Mouse (Mus musculus) limb, embryonic 15.5 days (tissue): ENCODE measurements around the gene Nipbl. TPM values are rescaled to one million over a fixed set of nuclear protein-coding genes. Genes with fewer than 3 reads are reported as not detected.

ENCODE experiments used
- ATAC-seq: fragments of 200-750 bp; cut with Nextera tagmentation; 2 replicates; pipeline ENCODE4 v1.8.0; 2017; ENCODE audit warnings: low read depth, moderate TSS enrichment; ENCODE audit not compliant: insufficient number of reproducible peaks, low FRiP score, low TSS enrichment
- H3K27ac ChIP-seq: fragments of 300-500 bp; sonication (generic); 2 replicates; pipeline ENCODE4 v1.5.1; 2015; ENCODE audit warnings: moderate library complexity, mild to moderate bottlenecking, inconsistent platforms
- H3K27me3 ChIP-seq: fragments of 300-500 bp; sonication (generic); 2 replicates; pipeline ENCODE4 v1.6.1; 2015; ENCODE audit warnings: inconsistent platforms
- H3K36me3 ChIP-seq: fragments of 300-500 bp; sonication (generic); 2 replicates; pipeline ENCODE4 v1.6.1; 2015; ENCODE audit warnings: inconsistent platforms
- H3K4me1 ChIP-seq: fragments of 300-500 bp; sonication (generic); 2 replicates; pipeline ENCODE4 v1.6.1; 2015; ENCODE audit warnings: inconsistent platforms
- H3K4me2 ChIP-seq: fragments of 300-500 bp; sonication (generic); 2 replicates; pipeline ENCODE4 v1.6.1; 2015; ENCODE audit warnings: mild to moderate bottlenecking, inconsistent platforms
- H3K4me3 ChIP-seq: fragments of 300-500 bp; sonication (generic); 2 replicates; pipeline ENCODE4 v1.5.1; 2015; ENCODE audit warnings: mild to moderate bottlenecking, inconsistent platforms
- H3K9ac ChIP-seq: fragments of 300-500 bp; sonication (generic); 2 replicates; pipeline ENCODE4 v1.6.1; 2015; ENCODE audit warnings: inconsistent platforms
- H3K9me3 ChIP-seq: fragments of 300-500 bp; sonication (generic); 2 replicates; pipeline ENCODE4 v1.6.1; 2016; ENCODE audit warnings: inconsistent platforms
- WGBS: fragments of 180-500 bp; shearing (Covaris S2); methylation state at CpG from one replicate; pipeline ENCODE4 v1.1.7; 2015; 5-methylcytosine and 5-hydroxymethylcytosine counted together
- polyA plus RNA-seq: library from polyadenylated mRNA; unstranded; fragments of >200 nt; fragmentation: Nextera tagmentation; extraction: Ambion mirVana; gene quantifications from 2 replicates; pipeline ENCODE4 v1.2.1, GENCODE M21; 2015

The Nipbl gene
- polyA plus RNA-seq, 1 experiment from 2014 or later = 17.9 TPM

- Histone ChIP-seq H3K4me2 (no peak overlapping the region), H3K4me3 (no peak overlapping the region), H3K36me3 (peaks cover 50% of the 10 kb centered on the region), H3K4me1 (no peaks in the 10 kb centered on the region), H3K27ac (no peak overlapping the region), H3K27me3 (no peaks in the 10 kb centered on the region), H3K9ac (no peak overlapping the region), H3K9me3 (no peaks in the 10 kb centered on the region)
- 93% methylated on average over 2 of the region's 2 CpGs for WGBS
- no peak for ATAC-seq
Observed at GRCm38 (mm10) chr15:8325629-8326028, 118.6 kb downstream of the Nipbl start.

DNA sequence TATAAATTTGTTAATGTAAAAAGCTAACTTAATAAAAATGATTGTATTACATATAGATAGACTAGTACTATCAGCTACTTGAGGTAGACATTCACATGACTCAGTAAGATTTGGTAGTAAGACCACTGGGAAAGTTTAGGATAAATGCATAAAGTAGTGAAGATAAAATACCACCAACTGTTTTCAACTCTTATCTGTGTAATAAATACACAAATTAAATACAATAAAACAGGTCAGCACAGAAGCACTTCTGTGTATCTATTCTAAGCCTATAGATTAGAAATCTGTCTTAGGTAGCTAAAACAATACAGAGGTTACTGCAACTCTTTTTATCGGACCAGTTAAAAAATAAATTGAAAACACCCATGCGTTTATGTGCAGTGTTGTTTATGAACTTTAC is 119.4 kb downstream of the Nipbl start:
- Histone ChIP-seq H3K9me3 (no peaks in the 10 kb centered on the region), H3K4me2 (no peak overlapping the region), H3K27me3 (no peaks in the 10 kb centered on the region), H3K4me1 (no peaks in the 10 kb centered on the region), H3K9ac (no peak overlapping the region), H3K36me3 (peaks cover 52% of the 10 kb centered on the region), H3K27ac (no peak overlapping the region), H3K4me3 (no peak overlapping the region)
- 90% methylated on average over 2 of the region's 2 CpGs for WGBS
- ATAC-seq = no peak

GRCm38 (mm10) chr15:8324061-8324460 is 120.2 kb downstream of the Nipbl start:
- ATAC-seq = no peak
- Histone ChIP-seq H3K27me3 (no peaks in the 10 kb centered on the region), H3K27ac (no peak overlapping the region), H3K4me2 (no peak overlapping the region), H3K4me1 (no peaks in the 10 kb centered on the region), H3K36me3 (peaks cover 54% of the 10 kb centered on the region), H3K9me3 (no peaks in the 10 kb centered on the region), H3K9ac (no peak overlapping the region), H3K4me3 (no peak overlapping the region)
- WGBS = 92% methylated on average over 4 of the region's 4 CpGs

DNA sequence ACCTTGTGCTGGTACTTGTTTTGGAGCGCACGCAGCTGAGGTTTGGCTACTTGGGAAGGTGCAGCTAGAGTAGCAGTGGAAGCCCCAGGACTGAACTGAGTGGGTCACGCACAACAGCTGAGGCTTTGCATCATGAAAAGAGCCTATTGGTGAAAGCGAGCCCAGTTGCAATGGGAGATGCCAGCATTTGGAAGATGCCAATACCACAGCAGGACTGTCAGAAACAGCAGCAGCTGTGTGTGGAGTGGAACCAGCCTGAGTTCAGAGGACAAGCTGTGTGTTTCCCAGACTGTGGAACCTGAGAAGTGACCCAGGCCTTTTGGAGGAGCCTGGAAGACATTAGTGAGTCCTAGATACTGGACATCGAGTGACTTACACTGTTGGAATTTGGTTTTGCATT is 122.8 kb downstream of the Nipbl start:
- Histone ChIP-seq H3K36me3 (peaks cover 52% of the 10 kb centered on the region), H3K27ac (no peak overlapping the region), H3K4me1 (no peaks in the 10 kb centered on the region), H3K4me3 (no peak overlapping the region), H3K4me2 (no peak overlapping the region), H3K9me3 (no peaks in the 10 kb centered on the region), H3K27me3 (no peaks in the 10 kb centered on the region), H3K9ac (no peak overlapping the region)
- 89% methylated on average over 5 of the region's 5 CpGs for WGBS
- no peak for ATAC-seq

DNA sequence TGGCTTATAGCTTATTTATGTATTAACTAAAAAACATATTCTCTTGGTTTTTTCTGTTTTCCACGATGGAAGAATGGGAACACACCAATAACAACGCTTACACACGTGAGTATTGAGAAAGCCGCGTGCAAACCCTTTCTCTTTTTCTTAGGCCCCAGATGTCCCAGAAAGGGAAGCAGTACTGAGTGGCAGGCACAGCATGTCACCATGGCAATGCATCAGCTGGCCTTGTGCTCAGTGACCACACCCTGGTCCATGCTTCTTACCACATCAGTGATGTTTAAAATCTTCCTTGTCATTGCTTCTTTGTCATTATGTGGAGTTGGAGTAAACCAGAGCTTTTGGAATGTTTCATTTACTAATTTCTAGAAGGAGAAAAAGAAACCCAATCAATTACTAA is 125.1 kb downstream of the Nipbl start:
- WGBS = 91% methylated on average over 5 of the region's 5 CpGs
- no peak for ATAC-seq
- Histone ChIP-seq H3K9me3 (no peaks in the 10 kb centered on the region), H3K36me3 (peaks cover 44% of the 10 kb centered on the region), H3K4me1 (no peaks in the 10 kb centered on the region), H3K4me3 (no peak overlapping the region), H3K27ac (no peak overlapping the region), H3K9ac (no peak overlapping the region), H3K27me3 (no peaks in the 10 kb centered on the region), H3K4me2 (no peak overlapping the region)

GRCm38 (mm10) chr15:8317381-8317780 is 126.9 kb downstream of the Nipbl start:
- no peak for ATAC-seq
- H3K4me2 ChIP-seq = no peak overlapping the region
- H3K27me3 ChIP-seq = no peaks in the 10 kb centered on the region
- no peak overlapping the region for H3K27ac ChIP-seq
- H3K9me3 ChIP-seq = no peaks in the 10 kb centered on the region
- no peak overlapping the region for H3K4me3 ChIP-seq
- 57% methylated on average over 4 of the region's 4 CpGs for WGBS
- no peaks in the 10 kb centered on the region for H3K4me1 ChIP-seq
- peaks cover 45% of the 10 kb centered on the region for H3K36me3 ChIP-seq
- no peak overlapping the region for H3K9ac ChIP-seq

GRCm38 (mm10) chr15:8305474-8305873 is 138.8 kb downstream of the Nipbl start:
- no peak overlapping the region for H3K27ac ChIP-seq
- H3K4me3 ChIP-seq = no peak overlapping the region
- H3K9ac ChIP-seq = no peak overlapping the region
- no peaks in the 10 kb centered on the region for H3K9me3 ChIP-seq
- no peaks in the 10 kb centered on the region for H3K4me1 ChIP-seq
- 76% methylated on average over 1 of the region's 1 CpGs for WGBS
- ATAC-seq = no peak
- peaks cover 52% of the 10 kb centered on the region for H3K36me3 ChIP-seq
- no peak overlapping the region for H3K4me2 ChIP-seq
- no peaks in the 10 kb centered on the region for H3K27me3 ChIP-seq

- ATAC-seq = no peak
- WGBS = 90% methylated on average over 10 of the region's 10 CpGs
- Histone ChIP-seq H3K36me3 (peaks cover 62% of the 10 kb centered on the region), H3K9me3 (no peaks in the 10 kb centered on the region), H3K4me2 (no peak overlapping the region), H3K9ac (no peak overlapping the region), H3K4me1 (no peaks in the 10 kb centered on the region), H3K27ac (no peak overlapping the region), H3K4me3 (no peak overlapping the region), H3K27me3 (no peaks in the 10 kb centered on the region)
Observed at GRCm38 (mm10) chr15:8302944-8303343, 141.3 kb downstream of the Nipbl start.

GRCm38 (mm10) chr15:8294150-8294549 is 150.1 kb downstream of the Nipbl start:
- H3K9me3 ChIP-seq = no peaks in the 10 kb centered on the region
- no peak overlapping the region for H3K4me2 ChIP-seq
- no peaks in the 10 kb centered on the region for H3K27me3 ChIP-seq
- peaks cover 79% of the 10 kb centered on the region for H3K36me3 ChIP-seq
- no peaks in the 10 kb centered on the region for H3K4me1 ChIP-seq
- no peak overlapping the region for H3K9ac ChIP-seq
- WGBS = 91% methylated on average over 6 of the region's 6 CpGs
- no peak for ATAC-seq
- H3K27ac ChIP-seq = no peak overlapping the region
- H3K4me3 ChIP-seq = no peak overlapping the region

GRCm38 (mm10) chr15:8291251-8291650 is 153.0 kb downstream of the Nipbl start:
- WGBS = 57% methylated on average over 14 of the region's 14 CpGs
- no peak overlapping the region for H3K4me3 ChIP-seq
- ATAC-seq = no peak
- H3K4me2 ChIP-seq = no peak overlapping the region
- H3K9me3 ChIP-seq = no peaks in the 10 kb centered on the region
- no peak overlapping the region for H3K27ac ChIP-seq
- peaks cover 52% of the 10 kb centered on the region for H3K36me3 ChIP-seq
- H3K4me1 ChIP-seq = no peaks in the 10 kb centered on the region
- no peaks in the 10 kb centered on the region for H3K27me3 ChIP-seq
- no peak overlapping the region for H3K9ac ChIP-seq

DNA sequence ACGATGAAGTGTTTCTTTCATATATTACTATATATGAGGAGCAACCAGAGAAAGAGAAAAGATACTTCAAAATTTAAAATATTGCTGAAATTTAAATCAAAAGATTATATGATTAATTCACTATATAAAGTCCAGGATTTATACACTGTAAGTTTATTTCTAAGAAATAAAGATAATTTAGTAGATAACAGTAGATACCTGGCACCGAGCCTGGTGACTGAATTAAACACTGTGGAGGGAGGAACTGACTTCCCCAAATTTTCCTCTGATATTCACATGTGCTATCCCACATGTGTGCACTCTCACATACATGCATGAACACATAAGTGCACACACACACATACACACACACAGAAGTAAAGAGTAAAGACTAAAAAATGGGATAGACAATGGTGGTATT is 162.1 kb downstream of the Nipbl start:
- no peak overlapping the region for H3K4me2 ChIP-seq
- no peak for ATAC-seq
- H3K27ac ChIP-seq = no peak overlapping the region
- no peaks in the 10 kb centered on the region for H3K27me3 ChIP-seq
- H3K9me3 ChIP-seq = no peaks in the 10 kb centered on the region
- 83% methylated on average over 2 of the region's 2 CpGs for WGBS
- no peaks in the 10 kb centered on the region for H3K36me3 ChIP-seq
- no peak overlapping the region for H3K9ac ChIP-seq
- no peak overlapping the region for H3K4me3 ChIP-seq
- H3K4me1 ChIP-seq = peaks cover 8% of the 10 kb centered on the region; the same call in 1 of the 2 replicates

- no peak overlapping the region for H3K27ac ChIP-seq
- H3K36me3 ChIP-seq = no peaks in the 10 kb centered on the region
- H3K4me1 ChIP-seq = peaks cover 8% of the 10 kb centered on the region; the same call in 1 of the 2 replicates
- no peak overlapping the region for H3K4me3 ChIP-seq
- H3K27me3 ChIP-seq = no peaks in the 10 kb centered on the region
- ATAC-seq = no peak
- H3K9me3 ChIP-seq = no peaks in the 10 kb centered on the region
- H3K4me2 ChIP-seq = no peak overlapping the region
- H3K9ac ChIP-seq = no peak overlapping the region
- 71% methylated on average over 7 of the region's 7 CpGs for WGBS
Observed at GRCm38 (mm10) chr15:8281701-8282100, 162.6 kb downstream of the Nipbl start.

DNA sequence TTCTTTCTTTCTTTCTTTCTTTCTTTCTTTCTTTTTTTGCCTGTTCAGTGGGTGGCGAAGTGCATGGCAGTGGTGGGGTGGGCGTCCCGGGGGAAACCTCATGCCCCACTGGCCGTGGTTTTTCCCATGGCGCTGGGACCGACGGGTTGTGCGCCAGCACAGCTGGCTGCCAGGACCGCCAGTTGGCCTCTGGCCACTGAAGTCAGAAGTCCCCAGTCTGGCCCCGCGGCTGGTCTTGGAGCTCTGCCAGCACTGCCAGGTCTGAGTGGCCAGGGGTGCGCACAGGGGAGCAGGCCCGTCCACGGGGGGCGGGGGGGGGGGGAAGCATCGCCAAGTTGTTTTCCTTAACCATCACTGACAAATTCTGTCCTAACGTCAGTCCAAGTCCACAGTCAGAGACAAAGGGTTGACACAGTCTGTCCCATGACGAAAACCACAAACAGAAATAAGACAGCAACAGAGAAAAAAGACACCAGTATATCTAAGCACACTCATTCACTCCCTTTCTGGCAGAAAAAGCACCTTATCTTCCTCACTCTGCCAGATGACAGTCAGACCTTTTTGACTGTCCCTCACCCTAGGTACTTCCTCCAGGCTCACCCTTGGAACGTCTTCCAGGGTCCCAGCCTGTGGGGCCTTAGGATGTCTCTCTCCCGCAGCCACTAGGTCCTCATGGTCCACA is 164.2 kb downstream of the Nipbl start:
- peak overlapping the region; percentile 47 for H3K4me2 ChIP-seq
- H3K27me3 ChIP-seq = no peaks in the 10 kb centered on the region
- ATAC-seq = no peak
- no peak overlapping the region for H3K27ac ChIP-seq
- H3K4me3 ChIP-seq = peak overlapping the region; percentile 38
- 49% methylated on average over 20 of the region's 20 CpGs for WGBS
- no peak overlapping the region for H3K9ac ChIP-seq
- H3K9me3 ChIP-seq = no peaks in the 10 kb centered on the region
- H3K36me3 ChIP-seq = 0 out of 2 replicates have a peak, but pooled peaks cover 3% of the 10 kb centered on the region
- peaks cover 8% of the 10 kb centered on the region; the same call in 1 of the 2 replicates for H3K4me1 ChIP-seq
